Mouse (Mus musculus) erythroblast, adult 5-6 weeks (primary cell): Measurements from ENCODE around the gene Kif21b. TPM values are rescaled to one million over a fixed set of nuclear protein-coding genes. Genes with fewer than 3 reads are reported as not detected.

ENCODE experiments used
- ATAC-seq: replicated peaks from 2 replicates; pipeline ENCODE4 v1.8.0; 2016; ENCODE audit warnings: moderate number of reproducible peaks, mild to moderate bottlenecking, moderate TSS enrichment, inconsistent platforms; ENCODE audit not compliant: poor library complexity, low FRiP score, severe bottlenecking
- total RNA-seq, 2 experiments: library from RNA; stranded (forward) in 1 of 2; stranded (reverse) in 1 of 2; fragments of 150-400 nt in 1 of 2; fragments of 200-764, 138-1000 nt in 1 of 2; gene quantifications; 2 replicates each; pipeline versions ENCODE4 v1.2.3 to v1.2.4; 2015 to 2017; ENCODE audit warnings: low replicate concordance in 2 of 2

Gene Kif21b
- total RNA-seq, 2 experiments from 2014 or later: 8.5 to 12.9 TPM

GRCm38 (mm10) chr1:136149702-136150101 is 18.5 kb downstream of the Kif21b start:
- ATAC-seq: no peak

GRCm38 (mm10) chr1:136151371-136151770 is 20.2 kb downstream of the Kif21b start:
- no peak for ATAC-seq

- no peak for ATAC-seq
These were observed 25.1 kb downstream of the Kif21b start for GRCm38 (mm10) chr1:136156304-136156703.

- ATAC-seq: no peak
These were observed 25.8 kb downstream of the Kif21b start for GRCm38 (mm10) chr1:136156951-136157350.

GRCm38 (mm10) chr1:136159830-136160229 is 28.6 kb downstream of the Kif21b start:
- ATAC-seq: no peak

- ATAC-seq: no peak
These were observed 29.1 kb downstream of the Kif21b start for GRCm38 (mm10) chr1:136160297-136160696.

GRCm38 (mm10) chr1:136160930-136161329 is 29.7 kb downstream of the Kif21b start:
- ATAC-seq: no peak

GRCm38 (mm10) chr1:136161333-136161921 is 30.2 kb downstream of the Kif21b start:
- no peak for ATAC-seq

GRCm38 (mm10) chr1:136165436-136165835 is 34.2 kb downstream of the Kif21b start:
- no peak for ATAC-seq

GRCm38 (mm10) chr1:136167657-136168056 is 36.5 kb downstream of the Kif21b start:
- ATAC-seq: no peak

- ATAC-seq: 0 out of 2 replicates have a peak, but pooled peaks have one; percentile 49
These were observed 38.9 kb downstream of the Kif21b start for GRCm38 (mm10) chr1:136170109-136170508.

- no peak for ATAC-seq
These were observed 41.5 kb downstream of the Kif21b start for GRCm38 (mm10) chr1:136172696-136173095.

- ATAC-seq: no peak
These were observed 43.0 kb downstream of the Kif21b start for GRCm38 (mm10) chr1:136174101-136174606.

GRCm38 (mm10) chr1:136175183-136175582 is 44.0 kb downstream of the Kif21b start:
- ATAC-seq: peak; percentile 62

- ATAC-seq: no peak
These were observed 45.9 kb downstream of the Kif21b start for GRCm38 (mm10) chr1:136177085-136177484.

GRCm38 (mm10) chr1:136178741-136179140 is 47.6 kb downstream of the Kif21b start:
- no peak for ATAC-seq

GRCm38 (mm10) chr1:136179511-136180001 is 48.4 kb downstream of the Kif21b start:
- ATAC-seq: no peak

GRCm38 (mm10) chr1:136190033-136190432 is 58.8 kb downstream of the Kif21b start:
- ATAC-seq: no peak

GRCm38 (mm10) chr1:136212803-136213202 is 81.6 kb downstream of the Kif21b start, which contains the start of gene Mroh3:
TSS of gene Mroh3 (minus strand) at chr1:136212828.
- no peak for ATAC-seq

GRCm38 (mm10) chr1:136214304-136214703 is 83.1 kb downstream of the Kif21b start:
- no peak for ATAC-seq

- ATAC-seq: no peak
These were observed 89.1 kb downstream of the Kif21b start for GRCm38 (mm10) chr1:136220037-136220871.
